Mouse (Mus musculus) left cerebral cortex, adult 2 months (tissue): ENCODE measurements at regions not wholly inside any gene's neighbourhood (a gene's known extent, or its start where the extent isn't known, plus 50 kb on each side); places are given as distances from the start of the nearest gene placed in this dataset.

ENCODE experiments used
- DNase-seq, 2 experiments: peaks; one replicate each; pipeline ENCODE4 v3.0.0; 2021 to 2022; ENCODE audit warnings: low spot score in 2 of 2, mixed read lengths in 1 of 2; ENCODE audit errors: extremely low spot score in 1 of 2
- H3K27ac ChIP-seq: fragments of 200-600 bp; 2 replicates; pipeline ENCODE4 v1.8.1; 2022
- H3K4me3 ChIP-seq: fragments of 200-600 bp; 2 replicates; pipeline ENCODE4 v1.8.1; 2022
- CTCF ChIP-seq: fragments of 200-600 bp; IDR thresholded peaks from 2 replicates; pipeline ENCODE4 v1.8.1; 2022; ENCODE audit warnings: antibody characterized with exemption, mild to moderate bottlenecking, moderate library complexity
- intact Hi-C: fragments of 180-260 bp; cut with DNase I; formaldehyde crosslinking; loops from one replicate; pipeline ENCODE4 v1.15.1; 2025

- DNase-seq: no peak
- intact Hi-C loops: no loop called here
Observed at GRCm38 (mm10) chr17:54483901-54484300, 185.1 kb upstream of the Slc5a7 start.

GRCm38 (mm10) chr17:54439910-54440309 lies 141.1 kb upstream of the Slc5a7 start:
- TF ChIP-seq CTCF: no peak
- Histone ChIP-seq H3K4me3 (no peak overlapping the region), H3K27ac (no peak overlapping the region)
- no peak for DNase-seq
- intact Hi-C loops: no loop called here

More at GRCm38 (mm10) chr17:54483901-54484300, 185.1 kb upstream of the Slc5a7 start:
- Histone ChIP-seq H3K4me3 (no peak overlapping the region), H3K27ac (no peak overlapping the region)
- TF ChIP-seq CTCF: no peak

GRCm38 (mm10) chr17:54438435-54438834 lies 139.6 kb upstream of the Slc5a7 start:
- H3K4me3 ChIP-seq: no peak overlapping the region
- intact Hi-C loops: no loop called here
- peak; percentile 11 to 24 for DNase-seq

GRCm38 (mm10) chr17:54429922-54430321 lies 131.1 kb upstream of the Slc5a7 start:
- H3K27ac ChIP-seq: no peak overlapping the region
- H3K4me3 ChIP-seq: no peak overlapping the region
- intact Hi-C loops: no loop called here
- no peak for DNase-seq
- TF ChIP-seq CTCF: no peak

More at GRCm38 (mm10) chr17:54438435-54438834, 139.6 kb upstream of the Slc5a7 start:
- no peak overlapping the region for H3K27ac ChIP-seq
- no peak for TF ChIP-seq CTCF

- intact Hi-C loops: no loop called here
- H3K4me3 ChIP-seq: no peak overlapping the region
- TF ChIP-seq CTCF: no peak
- no peak for DNase-seq
- H3K27ac ChIP-seq: no peak overlapping the region
Observed at GRCm38 (mm10) chr17:54414260-54414659, 115.4 kb upstream of the Slc5a7 start.

GRCm38 (mm10) chr17:54396476-54396875 lies 97.6 kb upstream of the Slc5a7 start:
- no peak overlapping the region for H3K4me3 ChIP-seq
- no peak for DNase-seq
- no peak overlapping the region for H3K27ac ChIP-seq
- no peak for TF ChIP-seq CTCF
- intact Hi-C loops: no loop called here

- intact Hi-C loops: no loop called here
- no peak for DNase-seq
- no peak for TF ChIP-seq CTCF
- Histone ChIP-seq H3K4me3 (no peak overlapping the region), H3K27ac (no peak overlapping the region)
Observed at GRCm38 (mm10) chr17:54377500-54377899, 78.7 kb upstream of the Slc5a7 start.

GRCm38 (mm10) chr17:54368611-54369010 lies 69.8 kb upstream of the Slc5a7 start:
- H3K4me3 ChIP-seq: no peak overlapping the region
- intact Hi-C loops: loop anchor here (5.0 kb wide), 1 partner anchor 194 kb away; no protein-coding TSS in a partner anchor
- no peak overlapping the region for H3K27ac ChIP-seq
- TF ChIP-seq CTCF: no peak
- peak; percentile 13 to 29 for DNase-seq

- TF ChIP-seq CTCF: no peak
Observed at GRCm38 (mm10) chr17:54367948-54368347, 69.1 kb upstream of the Slc5a7 start.

GRCm38 (mm10) chr17:54362991-54363390 lies 64.2 kb upstream of the Slc5a7 start:
- Histone ChIP-seq H3K4me3 (no peak overlapping the region), H3K27ac (peak overlapping the region; percentile 38; the same call in 1 of the 2 replicates)
- no peak for TF ChIP-seq CTCF
- intact Hi-C loops: loop anchor here (5.0 kb wide), 4 partner anchors 304 to 1184 kb away; no protein-coding TSS in a partner anchor
- DNase-seq: no peak

More at GRCm38 (mm10) chr17:54367948-54368347, 69.1 kb upstream of the Slc5a7 start:
- H3K27ac ChIP-seq: no peak overlapping the region
- intact Hi-C loops: loop anchor here (5.0 kb wide), 1 partner anchor 194 kb away; no protein-coding TSS in a partner anchor
- no peak for DNase-seq
- H3K4me3 ChIP-seq: no peak overlapping the region

GRCm38 (mm10) chr17:54353063-54353462 lies 54.2 kb upstream of the Slc5a7 start:
- DNase-seq: no peak
- intact Hi-C loops: loop anchor here (5.0 to 10.0 kb wide), 2 partner anchors 1124 to 1602 kb away; partner anchors contain the start of genes Ebi3 and Yju2

GRCm38 (mm10) chr17:54350881-54351280 lies 52.0 kb upstream of the Slc5a7 start:
- no peak for DNase-seq
- no peak overlapping the region for H3K27ac ChIP-seq
- peak; percentile 55 for TF ChIP-seq CTCF
- intact Hi-C loops: loop anchor here (5.0 to 10.0 kb wide), 2 partner anchors 1126 to 1604 kb away; partner anchors contain the start of genes Ebi3 and Yju2
- H3K4me3 ChIP-seq: no peak overlapping the region

More at GRCm38 (mm10) chr17:54353063-54353462, 54.2 kb upstream of the Slc5a7 start:
- TF ChIP-seq CTCF: no peak
- H3K27ac ChIP-seq: no peak overlapping the region
- H3K4me3 ChIP-seq: no peak overlapping the region
